Mouse (Mus musculus) retina, embryonic 14.5 days (tissue): ENCODE results near the gene Rad51b.

Experiments
- DNase-seq: peaks from one replicate; pipeline ENCODE4 v3.0.0-alpha.2; 2015; ENCODE audit warnings: low spot score

Gene Rad51b

DNA sequence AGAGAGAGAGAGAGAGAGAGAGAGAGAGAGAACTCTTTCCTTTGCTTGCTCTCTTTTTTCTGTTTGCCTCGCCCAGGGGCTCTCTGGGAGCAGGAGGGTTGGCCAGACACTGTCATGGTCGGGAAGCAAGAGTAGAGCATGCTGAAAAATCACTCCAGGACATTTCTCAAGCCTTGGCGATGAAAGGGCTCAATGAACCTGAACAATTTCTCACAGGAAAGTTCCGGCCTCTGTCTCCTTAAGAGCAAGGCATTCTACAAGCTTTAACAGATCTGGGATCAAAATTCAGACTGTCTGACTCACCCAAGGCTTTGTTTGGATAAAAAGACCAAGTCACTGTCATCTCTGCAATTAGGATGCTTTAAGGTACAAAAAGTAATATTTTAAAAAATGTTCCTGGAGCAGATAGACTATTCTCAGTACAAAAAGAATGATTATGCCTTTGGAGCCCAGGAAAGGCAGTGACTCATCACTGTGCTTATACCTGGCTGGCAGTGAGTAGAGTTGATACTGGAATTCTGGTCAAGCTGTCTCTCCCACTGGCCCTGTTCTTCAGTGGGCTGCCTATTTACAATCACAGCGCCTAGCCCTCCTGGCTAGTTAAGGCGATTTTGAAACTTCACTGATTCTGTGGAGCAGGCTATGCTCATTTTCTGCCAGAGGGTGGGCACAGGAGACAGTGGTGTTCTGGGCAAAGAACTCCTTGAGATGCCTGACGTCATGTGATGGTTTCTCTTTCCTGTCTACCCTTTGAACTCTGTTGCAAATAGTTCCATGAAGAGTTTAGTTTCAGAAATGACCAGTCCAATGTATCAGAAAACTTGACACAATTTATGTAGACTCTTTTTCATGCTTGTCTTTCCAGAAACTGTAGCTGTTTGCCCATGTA is 352.0 kb downstream of the Rad51b start:
- peak; percentile 46 for DNase-seq

DNA sequence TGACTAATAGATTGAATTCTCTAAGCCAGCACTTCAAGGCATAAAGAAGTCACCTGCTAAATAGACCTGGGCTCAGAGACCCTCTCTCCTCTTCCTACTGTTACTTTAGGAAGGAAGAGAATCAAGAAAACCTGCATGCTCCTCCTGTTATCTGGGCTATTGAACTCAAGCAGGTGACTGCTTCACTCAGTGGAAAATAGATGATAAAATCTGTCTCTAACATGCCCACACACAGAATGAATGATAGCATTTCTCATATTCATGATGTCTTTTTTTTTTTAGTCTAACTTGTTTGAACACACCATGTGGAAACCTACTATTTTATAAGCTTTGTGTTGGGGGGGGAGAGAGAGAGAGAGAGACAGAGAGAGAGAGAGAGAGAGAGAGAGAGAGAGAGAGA is 352.7 kb downstream of the Rad51b start:
- DNase-seq = no peak

DNA sequence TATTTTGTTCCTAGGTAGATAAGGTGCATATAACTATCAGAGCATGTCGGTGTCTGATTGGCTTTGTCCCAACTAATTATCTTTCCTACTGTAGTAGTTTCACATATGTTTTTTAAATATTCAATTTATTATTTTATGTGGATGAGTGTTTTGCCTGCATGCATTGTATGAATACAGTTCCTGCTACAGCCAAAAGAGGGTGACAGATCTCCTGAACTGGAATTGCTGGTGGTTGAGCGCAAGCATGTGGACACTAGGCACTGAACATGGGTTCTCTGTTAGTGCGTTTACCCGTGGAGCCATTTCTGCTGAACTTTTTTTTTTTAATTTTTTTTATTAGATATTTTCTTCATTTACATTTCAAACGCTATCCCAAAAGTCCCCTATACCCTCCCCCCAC is 358.1 kb downstream of the Rad51b start:
- DNase-seq = no peak

DNA sequence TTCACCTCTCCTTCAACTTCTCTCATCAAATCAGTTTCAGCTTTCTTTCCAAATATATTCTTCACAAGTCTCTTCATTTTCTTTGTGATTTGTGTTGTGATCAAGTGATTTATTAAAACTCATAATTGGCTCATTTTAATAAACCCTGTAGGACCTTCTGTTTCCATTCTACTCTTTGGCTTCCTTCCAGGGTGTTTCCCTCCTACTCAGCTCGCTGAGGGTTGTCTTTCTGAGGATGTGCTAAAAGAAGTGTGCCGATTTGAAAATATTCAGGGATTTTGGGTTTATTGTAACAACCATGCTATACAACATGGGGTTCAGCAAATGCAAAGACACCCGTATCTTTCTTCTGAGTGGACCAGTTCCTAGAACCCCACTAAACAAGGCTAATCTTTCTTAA is 361.8 kb downstream of the Rad51b start:
- DNase-seq = no peak

DNA sequence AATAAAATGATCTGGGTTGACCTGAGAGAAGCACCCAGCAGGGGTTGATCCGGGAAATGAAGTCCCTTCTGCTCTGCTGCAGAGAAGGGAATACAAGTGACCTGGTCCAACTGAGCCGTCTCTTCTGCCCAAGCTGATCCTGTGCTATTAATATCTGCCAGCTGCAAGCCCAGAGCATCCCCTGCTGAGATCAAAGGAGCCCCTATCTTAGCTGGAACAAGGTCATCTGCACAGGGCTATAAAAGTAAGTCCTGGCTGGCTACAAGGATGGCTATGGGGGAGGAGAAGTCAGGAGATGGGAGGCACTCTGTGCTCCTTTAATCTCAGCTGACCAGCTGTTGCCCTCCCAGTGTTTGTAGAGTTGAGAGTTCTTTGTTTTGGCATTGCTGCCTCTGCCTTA is 364.2 kb downstream of the Rad51b start:
- DNase-seq = peak; percentile 50

DNA sequence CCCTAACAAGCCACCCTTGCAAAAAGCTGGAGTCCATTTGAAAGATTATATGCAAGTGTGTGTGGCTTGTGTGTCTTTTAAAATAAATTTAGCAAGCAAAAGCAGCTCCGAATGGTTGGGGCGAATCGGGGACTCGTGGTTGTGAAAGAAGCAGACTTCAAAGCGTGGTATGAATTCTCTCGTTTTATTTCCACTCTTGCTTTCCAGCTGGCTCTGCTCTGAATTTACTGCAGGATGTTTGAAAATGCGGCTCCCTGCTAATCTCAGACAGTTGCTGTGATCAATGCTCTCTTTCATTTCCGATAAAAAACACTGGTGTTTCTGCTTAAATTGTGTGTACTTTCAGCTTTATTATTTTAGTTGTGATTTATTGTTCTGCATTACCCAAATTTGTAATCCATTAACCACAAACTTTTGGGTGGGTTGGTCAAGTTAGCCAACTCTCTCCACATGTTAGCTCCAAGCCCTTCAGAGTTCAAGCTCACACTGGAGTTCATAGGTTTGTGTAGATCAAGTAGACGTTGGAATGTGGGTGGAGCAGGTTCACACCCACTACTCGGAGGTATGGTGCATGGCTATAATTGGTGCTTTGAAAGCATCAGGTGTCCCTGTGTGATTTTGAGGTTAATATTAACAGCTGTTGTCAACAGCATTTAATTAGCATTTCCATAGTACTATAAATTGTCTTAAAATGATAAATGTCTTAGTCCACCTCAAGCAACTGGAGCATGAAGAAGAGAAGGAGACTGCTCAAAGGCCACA is 366.2 kb downstream of the Rad51b start:
- DNase-seq = no peak

DNA sequence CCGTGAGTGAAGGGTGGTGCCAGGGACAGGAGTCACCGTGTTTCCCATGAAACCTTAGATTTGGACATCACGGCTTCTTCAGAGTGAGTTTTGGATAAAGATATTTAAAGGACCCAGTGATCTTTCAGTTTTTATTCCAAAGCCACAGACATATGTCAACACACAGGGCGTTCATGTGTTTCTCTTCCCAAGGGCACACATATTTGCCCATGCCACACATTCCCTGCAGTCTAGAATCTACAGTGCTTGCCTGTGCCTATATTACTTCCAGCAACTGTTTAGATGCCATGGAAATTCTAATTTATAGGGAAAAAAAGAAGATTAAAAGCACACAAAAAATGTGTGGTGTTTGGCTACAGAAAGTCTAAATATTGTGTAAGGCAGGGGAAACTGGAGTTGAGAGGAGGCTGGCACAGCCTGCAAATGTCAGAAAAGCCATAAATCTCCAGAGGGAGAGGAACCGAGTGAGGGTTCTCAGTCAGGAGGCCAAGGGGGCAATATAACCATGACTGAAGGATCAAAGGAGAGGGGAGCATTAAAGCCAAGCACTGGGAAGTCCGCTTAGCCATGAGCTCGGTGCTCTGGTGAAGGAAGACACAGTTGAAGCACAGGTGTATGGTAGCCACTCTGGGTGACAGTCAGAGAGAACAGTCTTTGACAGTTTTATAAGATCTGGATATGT is 367.0 kb downstream of the Rad51b start:
- DNase-seq = no peak

DNA sequence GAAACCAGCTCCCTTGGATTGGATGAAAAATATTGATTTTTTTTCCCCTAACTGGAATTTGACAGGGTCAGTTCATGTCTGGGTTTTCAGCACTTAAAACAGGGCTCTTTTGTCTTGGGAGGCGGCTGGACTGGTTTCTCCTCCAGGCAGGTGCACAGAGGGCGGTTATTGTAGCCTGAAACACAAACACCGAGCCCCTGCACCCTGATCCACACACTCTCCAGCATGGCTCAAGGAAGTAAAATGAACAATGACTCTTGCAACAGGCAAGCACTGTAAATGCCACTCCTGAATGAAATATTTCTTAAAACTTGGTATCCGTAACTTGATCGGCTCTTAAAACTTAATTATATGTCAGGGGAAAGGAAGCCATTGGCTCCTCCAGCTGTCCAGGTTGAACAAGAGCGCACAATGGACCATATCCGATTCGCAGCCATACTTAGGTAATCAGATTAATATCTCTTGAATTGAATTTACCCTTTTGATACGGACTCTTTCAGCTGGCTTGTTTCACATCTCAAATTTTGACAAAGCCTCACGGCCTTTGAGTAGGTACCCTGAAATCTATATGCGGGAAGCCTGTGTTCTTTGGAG is 377.9 kb downstream of the Rad51b start:
- no peak for DNase-seq

DNA sequence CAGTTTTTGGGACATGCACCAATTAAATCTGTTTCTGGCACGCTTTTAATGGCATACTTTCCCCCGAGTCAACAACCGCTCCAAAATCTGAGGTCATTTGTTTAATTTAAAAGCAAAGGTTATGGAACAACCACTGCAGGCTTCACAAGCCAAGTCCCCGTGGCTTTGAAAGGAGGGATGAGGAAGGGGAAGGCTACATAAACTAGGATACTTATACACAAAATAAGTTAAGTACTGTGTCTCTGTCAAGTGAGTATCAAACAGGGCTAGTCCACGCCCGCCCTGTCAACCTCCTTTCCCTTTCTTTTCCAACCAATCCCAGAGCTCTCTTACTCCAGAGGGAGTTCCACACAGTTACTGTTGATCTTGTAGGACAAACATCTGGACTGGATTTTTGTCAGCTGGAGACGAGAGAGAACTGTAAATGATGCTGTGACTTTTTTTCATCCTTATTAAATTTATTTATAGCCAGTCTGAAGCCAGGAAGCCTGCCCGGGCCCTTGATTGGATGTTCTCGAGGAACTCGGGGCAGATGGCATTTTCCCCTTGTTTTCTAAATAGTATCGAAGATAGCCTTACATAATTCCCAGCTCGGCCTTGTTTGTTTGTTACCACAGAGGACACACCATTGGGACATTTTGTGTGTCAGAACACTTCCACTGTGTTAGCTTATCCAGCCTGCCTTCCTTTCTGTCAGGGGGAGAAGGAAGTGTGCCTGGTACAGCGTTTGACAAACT is 378.5 kb downstream of the Rad51b start:
- no peak for DNase-seq

DNA sequence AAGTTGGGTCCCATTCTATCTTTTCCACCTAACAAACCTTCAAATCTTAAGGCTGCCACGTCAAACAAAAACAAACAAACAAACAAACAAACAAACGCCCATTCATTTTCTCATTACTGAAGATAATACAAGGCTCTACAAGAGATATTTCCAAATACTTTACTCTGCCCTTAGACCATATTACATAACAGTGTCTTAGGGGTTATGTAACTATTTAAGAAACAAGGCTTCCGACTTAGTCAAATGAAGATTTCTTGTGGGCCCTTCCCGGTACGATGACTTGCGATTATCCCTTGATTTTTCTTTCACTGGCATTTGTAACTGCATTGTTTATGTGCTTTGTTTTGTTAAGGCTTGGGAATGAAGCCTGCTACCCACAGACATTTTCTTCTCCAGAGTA is 379.2 kb downstream of the Rad51b start:
- DNase-seq = no peak

DNA sequence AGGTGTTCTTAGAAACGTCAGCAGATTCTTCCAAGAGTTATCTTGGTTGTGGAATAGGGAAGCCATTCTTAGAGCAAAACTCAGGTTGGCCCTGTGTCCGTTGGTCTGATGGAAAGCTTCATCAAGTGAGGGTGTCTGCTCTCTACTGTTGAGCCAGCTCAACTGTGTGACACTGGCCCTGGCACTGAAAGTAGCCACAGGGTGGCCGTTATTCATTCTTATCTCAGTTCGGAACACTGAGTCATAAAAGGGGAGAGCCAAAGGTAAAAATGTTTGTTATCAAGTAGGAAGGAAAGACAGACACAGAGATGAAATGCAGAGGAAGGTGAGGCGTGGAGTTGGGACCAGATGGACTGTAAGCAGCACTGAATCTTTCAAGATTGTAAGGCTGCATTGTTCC is 379.8 kb downstream of the Rad51b start:
- DNase-seq = no peak

DNA sequence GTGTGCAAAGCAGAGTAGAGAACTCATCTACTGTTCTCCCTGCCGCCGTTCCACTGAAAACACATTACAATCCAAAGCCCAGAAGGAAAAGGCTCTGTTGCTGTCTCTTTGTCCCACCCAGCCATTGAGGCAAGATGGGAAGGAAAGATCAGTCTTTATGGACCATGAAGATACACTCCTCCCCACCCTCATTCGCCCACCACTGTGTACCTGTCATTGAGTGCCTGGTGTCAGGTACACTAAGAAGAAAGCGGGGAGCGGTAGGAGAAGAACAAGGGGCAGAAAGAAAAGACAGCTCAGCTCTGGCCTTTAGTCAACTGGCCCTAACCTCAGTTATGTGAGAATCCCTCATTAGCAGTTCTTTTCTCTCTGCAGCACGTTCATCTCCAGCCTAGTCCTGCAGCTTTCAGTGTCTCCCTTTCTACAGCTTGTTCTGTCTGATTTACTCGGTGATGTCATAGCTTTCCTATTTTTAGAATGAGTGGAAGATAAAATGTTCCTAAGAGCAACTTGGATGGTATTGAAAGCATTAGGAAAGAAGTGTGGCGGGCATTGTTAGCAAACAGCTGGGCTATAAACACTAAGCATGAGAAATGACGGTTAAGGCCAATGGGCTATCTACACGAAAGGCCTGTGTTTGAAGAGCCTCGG is 382.3 kb downstream of the Rad51b start:
- no peak for DNase-seq

DNA sequence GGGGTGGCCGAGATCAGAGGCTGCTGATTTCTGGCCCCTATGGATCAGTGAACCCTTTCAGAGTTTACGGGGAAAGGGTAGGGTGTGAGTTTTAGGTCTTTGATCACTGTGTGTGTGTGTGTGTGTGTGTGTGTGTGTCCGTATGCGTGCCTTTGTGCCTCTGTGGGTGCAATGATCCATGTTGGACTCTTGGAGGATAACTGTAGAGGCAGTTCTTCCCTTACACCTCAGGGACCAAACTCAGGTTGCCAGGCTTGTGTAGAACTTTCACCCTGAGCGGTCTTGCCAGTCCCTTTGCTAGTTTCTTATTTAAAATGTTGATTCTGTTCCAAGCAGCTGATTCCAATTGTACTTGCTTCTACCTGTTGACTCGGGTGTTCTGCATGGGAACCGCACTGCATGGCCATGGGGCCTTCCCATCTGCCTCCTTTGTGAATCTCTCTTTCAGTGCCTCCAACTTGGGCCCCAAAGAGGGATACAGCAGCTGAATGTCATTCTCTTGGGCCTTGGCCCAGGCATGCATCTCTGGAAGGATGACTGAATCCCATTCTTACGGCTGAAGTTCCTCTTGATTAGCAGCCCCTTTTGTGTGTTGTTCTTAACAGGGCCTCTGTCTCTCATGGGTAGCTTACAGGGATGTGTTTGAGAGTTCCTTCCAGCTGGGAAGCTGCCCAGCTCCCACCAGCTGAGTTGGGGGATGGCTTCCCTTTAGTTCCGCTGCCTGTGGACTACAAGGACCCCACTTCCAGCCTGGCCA is 383.0 kb downstream of the Rad51b start:
- peak; percentile 5 for DNase-seq

DNA sequence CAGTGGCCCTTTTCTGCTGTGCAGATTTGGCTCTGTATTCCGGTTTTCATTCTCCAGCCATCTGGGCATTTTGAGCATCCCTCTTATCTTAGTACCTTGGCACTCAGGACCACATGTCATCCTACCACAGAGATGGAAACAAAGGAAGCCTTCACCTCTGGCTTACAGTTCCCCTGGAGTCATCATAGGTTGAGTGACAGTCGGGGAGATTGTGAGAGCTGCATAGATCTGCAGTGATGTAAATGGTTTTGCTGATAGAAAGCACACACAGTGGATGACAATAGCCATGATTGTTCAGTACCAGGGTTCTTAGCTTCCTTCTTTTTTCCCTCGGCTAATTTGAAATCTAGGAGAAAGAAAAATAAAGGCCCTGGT is 383.6 kb downstream of the Rad51b start:
- DNase-seq = no peak

DNA sequence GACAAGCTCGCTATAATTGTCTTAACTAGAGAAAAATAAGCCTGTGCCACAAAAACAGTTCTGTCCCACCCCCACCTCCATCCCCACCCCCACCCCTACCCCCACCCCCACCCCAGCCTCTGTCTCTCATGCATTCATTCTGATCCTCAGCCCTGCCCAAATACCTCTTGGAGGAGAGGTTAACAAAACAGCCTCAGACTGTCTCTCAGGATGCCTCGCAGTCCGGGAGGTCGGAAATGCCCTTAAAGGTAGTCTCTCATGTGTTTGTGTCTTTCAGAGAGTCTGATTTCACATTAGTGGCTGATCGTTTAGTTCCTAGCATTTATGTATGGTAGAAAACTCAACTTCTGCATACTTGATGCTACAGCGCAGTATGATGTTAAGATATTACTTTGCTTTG is 384.5 kb downstream of the Rad51b start:
- no peak for DNase-seq

DNA sequence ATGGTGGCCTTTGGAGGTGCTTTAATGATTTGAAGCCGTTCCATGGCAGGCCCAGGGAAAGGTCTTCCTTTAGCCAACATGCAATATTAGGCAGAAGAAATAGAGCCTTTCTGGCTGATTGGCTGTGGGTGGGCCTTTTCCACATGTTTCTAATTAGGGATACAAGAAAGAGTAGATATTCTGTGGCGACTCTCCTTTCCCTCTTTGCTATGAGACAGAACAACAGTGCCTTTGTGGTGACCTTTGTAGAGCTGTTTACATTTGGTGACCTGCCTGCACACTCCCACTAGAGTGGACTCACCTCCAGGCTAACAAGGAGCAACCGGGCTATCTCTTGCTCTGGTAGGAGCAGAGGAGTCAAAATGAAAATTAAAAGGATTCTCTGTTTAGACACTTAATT is 386.3 kb downstream of the Rad51b start:
- DNase-seq = no peak

DNA sequence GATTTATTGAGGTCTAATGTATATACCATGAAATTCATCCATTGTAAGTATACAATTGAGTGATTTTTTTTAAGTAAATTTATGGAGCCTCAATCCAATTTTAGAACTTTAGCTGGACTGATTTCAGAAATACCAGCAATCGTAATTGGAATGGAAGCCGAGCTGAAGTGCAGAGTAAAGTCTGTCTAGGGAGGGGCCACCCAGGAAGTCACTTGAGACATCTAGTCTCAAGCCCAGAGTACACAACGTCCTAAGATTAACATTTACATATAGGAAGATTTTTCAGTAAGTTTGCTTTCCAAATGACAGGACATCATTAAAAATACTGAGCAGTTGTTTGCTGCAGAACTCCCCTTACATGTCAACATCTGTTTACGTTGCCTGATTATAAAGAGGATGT is 386.7 kb downstream of the Rad51b start:
- DNase-seq = no peak

DNA sequence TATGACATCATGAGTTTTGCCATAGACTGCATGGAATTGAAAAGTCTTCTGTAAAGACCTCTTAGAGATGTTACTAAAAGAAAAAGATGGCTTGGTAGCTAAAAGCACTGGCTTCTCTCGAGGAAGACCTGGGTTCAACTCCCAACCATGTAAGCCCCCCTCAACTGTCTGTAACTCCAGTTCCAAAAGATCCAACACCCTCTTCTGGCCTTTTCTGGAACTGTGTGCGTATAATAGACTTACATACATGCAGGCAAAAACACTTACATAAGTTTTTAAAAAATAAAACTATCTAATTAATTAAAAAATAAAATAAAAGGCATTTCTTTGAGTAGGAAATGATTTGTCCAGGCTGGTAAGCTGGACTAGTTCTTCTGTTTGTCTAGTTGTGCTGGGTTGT is 387.3 kb downstream of the Rad51b start:
- DNase-seq = no peak

DNA sequence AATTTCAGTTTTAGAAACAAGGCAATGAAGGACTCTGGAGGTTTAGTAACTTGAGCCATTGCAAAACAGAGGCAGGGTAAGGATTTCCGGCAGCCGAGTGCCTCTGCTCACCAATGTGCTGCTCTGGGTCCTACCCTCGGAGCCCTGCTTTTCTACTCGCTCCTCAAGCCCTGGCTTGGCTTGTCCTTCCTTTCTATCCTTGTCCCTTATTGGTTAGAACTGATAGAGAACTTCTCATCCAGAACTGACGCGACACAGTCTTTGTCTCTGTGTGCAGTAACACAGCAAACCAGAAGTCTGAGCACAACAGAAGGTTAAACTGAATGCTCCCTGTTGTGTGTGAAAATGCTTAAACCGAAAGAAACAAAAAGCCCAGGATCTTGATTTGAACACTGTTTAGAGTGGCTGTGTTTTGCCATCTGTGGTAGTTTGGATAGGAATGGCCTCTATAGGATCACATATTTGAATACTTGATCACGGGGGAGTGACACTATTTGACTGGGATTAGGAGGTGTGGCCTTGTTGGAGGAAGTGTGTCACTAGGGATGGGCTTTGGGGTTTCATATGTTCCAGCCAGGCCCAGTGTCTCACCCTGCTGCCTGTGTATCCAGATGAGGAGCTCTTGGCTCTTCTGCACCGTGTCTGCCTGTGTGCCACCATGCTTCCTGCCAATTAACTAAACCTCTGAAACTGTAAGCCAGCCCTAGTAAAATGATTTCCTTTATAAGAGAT is 389.7 kb downstream of the Rad51b start:
- no peak for DNase-seq
